Mouse (Mus musculus) brain, adult 10 weeks (tissue): Measurements from ENCODE around the gene Tenm1. TPM values are rescaled to one million over a fixed set of nuclear protein-coding genes. Genes with fewer than 3 reads are reported as not detected.

ENCODE experiments used
- polyA plus RNA-seq: library from polyadenylated mRNA; stranded (reverse); fragments of 350-450 nt; fragmentation: Illumina TruSeq; extraction: RNeasy Lipid Tissue Mini Kit (QIAGEN cat#74804); gene quantifications from one replicate; pipeline ENCODE4 v1.2.3, GENCODE M21; 2015; ENCODE audit warnings: low read depth, low replicate concordance

Tenm1 gene
- 15.0 TPM for polyA plus RNA-seq

DNA sequence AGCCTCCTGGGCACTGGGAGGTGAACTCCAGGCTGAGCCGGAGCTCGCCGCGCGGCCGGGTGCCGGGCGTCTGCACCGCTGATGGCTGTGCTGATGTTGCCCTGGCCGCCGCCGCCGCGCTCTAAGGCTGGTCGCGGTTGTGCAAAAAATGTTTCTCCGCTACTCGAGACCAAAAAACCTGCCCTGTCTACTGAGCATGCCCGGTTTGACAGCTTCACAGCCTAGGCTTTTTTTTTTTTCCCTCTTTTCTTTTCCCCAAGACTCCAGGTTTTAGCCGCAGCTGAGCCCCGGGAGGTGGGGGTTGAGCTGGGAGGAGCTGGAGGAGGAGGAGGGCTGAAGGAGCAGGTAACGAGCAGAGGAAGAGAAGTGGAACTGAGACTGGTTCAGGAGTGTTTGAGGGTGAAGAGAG is at the start of gene Tenm1:
Gene Tenm1, minus strand, starts transcription at position 272 of the 409 bp plus-strand sequence.

DNA sequence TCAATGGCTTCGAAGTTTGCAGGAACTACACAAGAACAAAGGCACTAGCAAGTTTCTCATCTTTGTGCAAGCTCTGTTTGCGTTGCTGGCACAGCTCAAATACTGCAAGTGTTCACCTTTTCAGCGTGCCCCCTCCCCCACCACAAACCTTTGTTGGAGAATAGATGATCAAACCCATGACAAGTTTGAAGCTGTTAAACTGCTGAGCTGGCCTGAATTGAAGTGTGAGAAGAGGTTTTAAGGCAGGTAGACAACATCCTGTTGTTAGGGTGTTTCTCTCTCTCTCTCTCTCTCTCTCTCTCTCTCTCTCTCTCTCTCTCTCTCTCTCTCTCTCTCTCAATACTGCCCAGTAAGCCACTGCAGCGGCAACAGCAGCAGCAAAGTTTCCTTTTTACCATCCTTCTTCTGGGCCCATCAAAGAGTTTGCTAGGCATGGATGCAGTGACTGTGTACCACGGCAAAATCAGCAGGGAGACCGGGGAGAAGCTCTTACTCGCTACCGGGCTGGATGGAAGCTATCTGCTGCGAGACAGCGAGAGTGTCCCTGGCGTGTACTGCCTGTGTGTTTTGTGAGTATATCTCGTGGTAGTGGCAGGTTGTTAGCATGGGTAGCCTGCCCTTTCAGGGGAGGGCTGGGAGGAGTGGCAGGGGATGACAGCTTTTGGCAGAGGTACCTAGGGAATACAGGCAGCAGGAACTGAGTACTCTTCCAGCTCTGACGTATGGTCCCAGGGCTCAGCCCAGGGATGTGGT is 926.5 kb downstream of the Tenm1 start, which contains the start of gene Sh2d1a:
Gene Sh2d1a, plus strand, starts transcription at position 163 of the 753 bp plus-strand sequence.

DNA sequence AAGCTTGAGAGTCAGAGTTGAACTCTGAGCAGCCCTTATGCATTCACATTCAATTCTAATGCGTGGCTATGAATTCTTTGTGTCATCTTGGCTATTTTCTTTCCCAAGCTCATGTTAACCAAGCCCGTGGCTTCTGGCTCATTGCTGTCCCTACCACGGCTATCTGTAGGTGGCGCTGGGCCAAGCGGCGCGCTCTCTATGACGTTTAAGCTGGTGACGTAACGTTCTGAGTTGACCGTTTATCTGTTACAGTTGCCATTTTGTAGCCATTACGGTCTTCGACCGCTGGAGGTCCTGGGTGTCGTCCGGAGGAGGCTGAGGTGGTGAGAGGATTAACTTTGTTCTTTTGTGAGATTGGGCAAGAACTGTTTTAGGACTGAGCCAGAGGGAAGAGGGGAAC is 939.5 kb downstream of the Tenm1 start, which contains the start of gene Tex13c2:
Gene Tex13c2, plus strand, starts transcription at position 246 of the 400 bp plus-strand sequence.

Other genes with a start within 250 kb of the Tenm1 start
- gene Tex13c1, start 162.0 kb upstream of the Tenm1 start, polyA plus RNA-seq: not detected